Mouse (Mus musculus) testis, adult 2 months (tissue): ENCODE results near the gene Gm10964.

Source experiments
- CTCF ChIP-seq: fragments of 200-500 bp; IDR thresholded peaks from 2 replicates; pipeline ENCODE4 v1.5.1; 2012; ENCODE audit warnings: low read depth, mild to moderate bottlenecking, inconsistent platforms, low read length, moderate library complexity; ENCODE audit not compliant: control insufficient read depth, insufficient read depth, insufficient replicate concordance
- POLR2A ChIP-seq: fragments of 200-500 bp; IDR thresholded peaks from 2 replicates; pipeline ENCODE4 v1.6.1; 2012; ENCODE audit warnings: low read depth, mild to moderate bottlenecking, inconsistent platforms, low read length, moderate library complexity; ENCODE audit not compliant: control insufficient read depth

GRCm38 (mm10) chr3:103739329-103739728, at the start of gene Gm10964:
- TF ChIP-seq CTCF (no peak), POLR2A (no peak)
